Mouse (Mus musculus) bone marrow, adult 2 months (tissue): ENCODE measurements around the gene Gtf3c2. TPM values are rescaled to one million over a fixed set of nuclear protein-coding genes. Genes with fewer than 3 reads are reported as not detected.

Experiments used
- H3K27ac ChIP-seq: fragments of 200-500 bp; 2 replicates; pipeline ENCODE4 v1.5.1; 2012; ENCODE audit warnings: low read depth, mild to moderate bottlenecking, control low read depth, inconsistent platforms, low read length; ENCODE audit not compliant: control insufficient read depth, poor library complexity, insufficient read depth
- H3K4me1 ChIP-seq: fragments of 200-500 bp; 2 replicates; pipeline ENCODE4 v1.6.1; 2011; ENCODE audit warnings: low read length; ENCODE audit not compliant: control insufficient read depth, insufficient read depth
- H3K4me3 ChIP-seq: fragments of 200-500 bp; replicated peaks from 2 replicates; pipeline ENCODE3; 2011; ENCODE audit warnings: mild to moderate bottlenecking, low read depth, low read length, control low read depth; ENCODE audit not compliant: control insufficient read depth
- CTCF ChIP-seq: fragments of 200-500 bp; IDR thresholded peaks from 2 replicates; pipeline ENCODE4 v1.5.1; 2011; ENCODE audit warnings: low read length, control low read depth; ENCODE audit not compliant: control insufficient read depth, insufficient read depth
- POLR2A ChIP-seq: fragments of 200-500 bp; IDR thresholded peaks from 2 replicates; pipeline ENCODE4 v1.6.1; 2011; ENCODE audit warnings: low read depth, mild to moderate bottlenecking, control low read depth, low read length, borderline replicate concordance; ENCODE audit not compliant: control insufficient read depth
- WGBS: fragments of 180-500 bp; shearing (Covaris S2); methylation state at CpG from one replicate; pipeline ENCODE4 v1.1.7; 2018; 5-methylcytosine and 5-hydroxymethylcytosine counted together
- polyA plus RNA-seq: library from polyadenylated mRNA; stranded (reverse); fragments of >200 nt; gene quantifications from 2 replicates; pipeline ENCODE4 v1.2.4, GENCODE M21; 2011; ENCODE audit warnings: low replicate concordance; ENCODE audit not compliant: missing spikeins, insufficient read depth, insufficient read length

The Gtf3c2 gene
- polyA plus RNA-seq, 1 experiment, result 67.3 TPM

DNA sequence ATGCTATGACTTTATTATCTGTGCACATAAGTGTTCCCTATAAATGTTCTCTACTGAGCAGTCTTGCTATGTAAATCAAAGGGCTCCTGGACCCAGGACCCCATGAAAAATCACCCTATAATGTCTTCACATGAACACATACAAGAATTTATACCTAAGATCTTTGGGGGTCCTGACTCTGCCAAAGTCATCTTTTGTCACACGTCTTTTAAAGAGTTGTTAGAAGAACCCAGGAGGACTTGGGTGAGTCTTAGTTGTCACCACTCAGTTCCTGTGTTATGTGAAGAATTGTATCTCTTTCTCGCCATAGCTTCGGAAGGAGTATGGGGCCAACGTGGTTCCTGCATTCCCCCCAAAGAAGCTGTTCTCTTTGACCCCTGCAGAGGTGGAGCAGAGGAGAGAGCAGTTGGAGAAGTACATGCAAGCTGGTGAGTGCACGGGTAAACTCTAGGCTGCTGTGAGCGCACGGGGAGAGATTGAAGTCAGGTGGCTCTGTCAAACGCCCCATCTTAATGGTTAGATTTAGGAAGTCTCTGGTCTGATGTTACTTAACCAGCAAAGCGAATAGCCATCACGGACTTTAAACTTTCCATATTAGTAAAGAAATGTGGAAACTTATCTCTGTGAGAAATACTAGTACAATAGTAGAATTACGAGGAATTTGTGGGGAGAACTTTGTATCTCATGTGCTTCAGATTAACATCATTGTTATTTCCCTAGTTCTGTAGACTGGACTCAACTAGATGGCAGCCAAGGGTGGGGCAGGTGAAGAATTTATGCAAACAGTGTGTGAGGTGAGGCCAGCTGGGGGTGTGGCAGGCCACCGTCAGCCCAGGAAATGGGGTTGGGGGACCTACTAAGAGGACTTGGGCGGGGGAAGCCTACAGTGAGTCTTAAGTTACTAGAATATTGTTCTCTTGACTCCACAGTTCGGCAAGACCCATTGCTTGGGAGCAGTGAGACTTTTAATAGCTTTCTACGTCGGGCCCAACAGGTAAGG lies 14.8 kb upstream of the Gtf3c2 start:
- H3K4me1 ChIP-seq, result no peaks in the 10 kb centered on the region; the same call in 1 of the 2 replicates
- no peak overlapping the region for H3K4me3 ChIP-seq
- no peak overlapping the region for H3K27ac ChIP-seq
- no peak for TF ChIP-seq CTCF
- TF ChIP-seq POLR2A, result no peak
- WGBS, result 89% methylated on average over 16 of the region's 16 CpGs

DNA sequence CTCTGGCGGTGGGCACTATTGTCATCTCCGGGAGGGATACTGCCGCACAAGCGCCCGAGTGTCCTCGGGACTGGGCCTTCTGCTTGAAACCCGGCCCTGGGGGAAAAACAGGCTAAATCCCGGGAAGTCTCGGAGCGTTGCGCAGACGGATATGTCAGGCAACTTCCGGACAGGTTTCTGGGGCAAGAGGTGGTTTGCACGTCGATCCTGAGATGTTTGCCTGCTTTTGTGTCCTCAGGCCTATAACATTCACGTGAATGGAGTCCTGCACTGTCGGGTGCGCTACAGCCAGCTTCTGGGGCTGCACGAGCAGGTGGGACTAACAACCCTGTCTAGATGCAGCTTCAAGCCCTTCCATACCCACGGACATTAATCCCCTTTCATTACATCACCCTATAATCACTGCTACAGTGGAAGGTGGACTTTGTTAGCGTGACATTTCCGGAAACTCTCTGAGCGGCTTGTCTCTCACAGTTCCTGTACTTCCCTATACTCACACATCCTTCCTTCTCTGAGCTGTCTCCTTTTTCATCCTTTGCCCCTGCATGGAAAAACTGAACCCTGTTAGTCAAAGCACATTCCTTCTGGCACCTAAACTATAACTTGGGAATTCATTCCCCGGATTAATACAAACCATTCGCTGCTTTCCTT lies 13.8 kb upstream of the Gtf3c2 start:
- H3K4me1 ChIP-seq, result no peaks in the 10 kb centered on the region; the same call in 1 of the 2 replicates
- peak overlapping the region; percentile 85 for H3K27ac ChIP-seq
- peak overlapping the region; percentile 95 for H3K4me3 ChIP-seq
- no peak for TF ChIP-seq POLR2A
- TF ChIP-seq CTCF, result no peak
- 7% methylated on average over 25 of the region's 25 CpGs for WGBS

DNA sequence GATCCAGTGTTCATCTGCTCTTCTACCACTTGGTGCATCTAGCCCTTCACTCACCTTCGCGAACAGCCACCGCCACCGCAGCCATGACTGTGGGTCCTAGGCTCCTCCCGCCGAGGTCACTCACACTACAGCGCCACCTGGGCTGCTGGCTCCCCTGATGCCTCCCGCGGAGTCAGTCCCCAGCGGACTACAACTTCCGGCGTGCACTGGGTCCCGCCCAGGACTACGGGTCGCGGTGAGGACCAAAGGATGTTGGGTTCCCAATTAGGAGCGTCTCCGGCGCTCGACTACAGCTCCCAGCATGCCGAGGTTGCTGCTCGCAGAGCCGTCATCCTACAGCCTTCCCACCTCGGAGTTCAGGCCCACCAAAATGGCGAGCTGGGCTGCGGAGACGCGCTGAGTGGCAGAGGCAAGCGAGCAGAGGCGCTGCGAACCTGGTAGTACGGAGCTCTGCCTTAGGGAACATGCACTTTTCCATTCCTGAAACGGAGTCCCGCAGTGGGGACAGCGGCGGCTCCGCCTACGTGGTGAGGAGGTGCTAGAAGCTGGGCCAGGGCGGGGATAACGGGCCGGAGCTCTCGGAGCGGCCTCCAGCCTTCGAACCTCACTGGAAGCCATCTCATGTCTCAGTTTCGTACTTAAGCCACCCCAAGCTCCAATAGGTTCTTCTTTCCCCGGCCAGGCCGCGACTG lies 13.1 kb upstream of the Gtf3c2 start, which contains the start of the genes Snx17 and Eif2b4:
Gene Snx17 (plus strand): TSS at position 289 of the 692 bp plus-strand sequence.
Gene Eif2b4 (minus strand): TSS at position 492 of the 692 bp plus-strand sequence.
- Histone ChIP-seq H3K27ac (peak within 1 kb of the TSS; percentile 85), H3K4me1 (no peaks in the 10 kb centered on the region; the same call in 1 of the 2 replicates), H3K4me3 (peak within 1 kb of the TSS; percentile 95)
- under 1% methylated on average over 48 of the region's 48 CpGs for WGBS
- peak; percentile 55 for TF ChIP-seq POLR2A
- TF ChIP-seq CTCF, result peak; percentile 75

DNA sequence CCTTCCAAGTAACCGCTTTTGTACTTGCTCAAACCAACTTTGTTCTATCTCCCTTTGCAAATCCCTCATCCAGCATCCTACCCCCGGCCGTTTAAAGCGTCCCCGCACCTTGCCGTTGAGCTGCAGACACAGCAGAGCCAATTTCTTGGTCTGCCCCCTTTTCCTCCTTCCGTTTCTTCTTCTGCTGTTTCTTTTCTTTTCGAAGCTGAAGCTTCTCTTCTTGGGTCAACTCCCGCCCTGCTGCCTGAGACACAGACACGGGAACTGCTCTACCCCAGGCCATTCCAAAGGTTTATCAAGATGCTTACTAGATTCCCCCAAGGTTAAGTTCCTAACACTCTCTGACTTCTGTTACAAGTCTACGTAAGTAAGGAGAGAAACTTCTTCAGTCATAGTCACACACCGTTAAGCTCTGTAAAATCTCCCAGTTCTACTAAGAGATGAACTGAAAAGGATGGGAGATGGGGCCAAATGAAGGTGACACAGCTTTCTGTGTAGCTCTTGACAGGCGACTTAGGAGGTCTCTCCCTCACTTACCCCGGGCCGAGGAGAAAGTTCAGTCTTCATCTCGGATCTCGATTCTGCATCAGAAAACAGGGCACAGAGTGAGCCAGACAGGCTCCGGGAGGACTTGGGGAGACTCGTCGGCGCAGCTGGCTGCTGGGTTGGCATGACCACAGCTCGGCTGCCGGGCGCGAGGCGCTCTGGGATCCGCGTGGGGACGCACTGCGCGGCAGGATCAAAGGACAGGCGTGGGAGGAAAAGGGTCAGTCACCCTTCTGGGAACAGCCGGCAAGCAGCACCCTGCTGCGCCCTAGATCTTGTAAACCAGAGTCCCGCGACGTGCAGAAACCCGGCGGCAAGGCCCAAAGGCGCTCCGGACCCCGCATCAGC lies 12.3 kb upstream of the Gtf3c2 start:
- peak overlapping the region; percentile 84 for H3K27ac ChIP-seq
- H3K4me3 ChIP-seq, result peak overlapping the region; percentile 86
- 8% methylated on average over 42 of the region's 42 CpGs for WGBS
- TF ChIP-seq POLR2A (no peak), CTCF (no peak)
- H3K4me1 ChIP-seq, result no peaks in the 10 kb centered on the region; the same call in 1 of the 2 replicates

DNA sequence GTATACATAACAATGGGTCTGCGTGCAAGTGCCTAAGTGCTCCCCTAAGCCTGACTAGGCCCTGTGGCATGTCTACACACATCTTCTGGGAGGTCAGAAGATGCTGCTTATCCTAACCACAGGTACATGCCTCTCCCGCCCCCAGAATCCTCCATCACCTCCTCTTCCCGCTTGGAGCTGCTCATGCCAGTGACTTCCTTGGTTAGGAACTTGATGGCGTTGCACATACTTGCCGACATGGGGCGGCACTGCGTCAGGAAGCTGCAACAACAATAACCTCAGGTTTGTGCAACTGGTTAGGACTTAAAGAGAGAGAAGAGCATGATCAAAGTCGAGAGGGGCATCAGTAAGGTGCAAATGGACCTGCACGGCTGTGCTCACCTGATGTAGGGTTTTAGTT lies 10.3 kb upstream of the Gtf3c2 start:
- Histone ChIP-seq H3K4me1 (no peaks in the 10 kb centered on the region; the same call in 1 of the 2 replicates), H3K4me3 (no peak overlapping the region), H3K27ac (no peak overlapping the region)
- 85% methylated on average over 9 of the region's 9 CpGs for WGBS
- TF ChIP-seq CTCF (no peak), POLR2A (no peak)

DNA sequence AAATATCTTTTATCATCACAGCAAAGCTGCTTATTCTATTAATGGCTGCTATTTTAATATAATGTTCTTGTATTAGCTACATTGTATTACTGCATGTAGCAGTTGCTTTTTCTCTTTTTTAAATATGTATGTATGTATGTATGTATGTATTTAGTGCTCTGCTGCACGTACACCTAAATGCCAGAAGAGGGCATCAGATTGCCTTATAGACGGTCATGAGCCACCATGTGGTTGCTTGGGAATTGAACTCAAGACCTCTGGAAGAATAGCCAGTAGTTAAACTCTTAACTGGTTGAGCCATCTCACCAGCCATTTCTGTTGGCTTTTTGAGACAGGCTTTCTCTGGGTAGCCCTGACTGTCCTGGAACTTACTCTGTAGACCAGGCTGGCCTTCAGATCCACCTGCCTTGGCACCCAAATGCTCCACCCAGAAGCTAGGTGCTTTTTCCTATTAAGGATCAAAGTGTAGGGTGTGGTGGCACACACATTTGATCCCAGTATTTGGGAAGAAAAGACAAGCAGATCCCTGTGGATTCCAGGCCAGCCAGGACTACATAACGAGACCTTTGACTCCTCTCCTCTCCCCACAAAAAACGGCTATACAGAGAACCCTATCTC lies 8.4 kb upstream of the Gtf3c2 start:
- TF ChIP-seq CTCF (0 out of 2 replicates have a peak, but pooled peaks have one; percentile 13), POLR2A (no peak)
- Histone ChIP-seq H3K4me1 (no peaks in the 10 kb centered on the region; the same call in 1 of the 2 replicates), H3K4me3 (no peak overlapping the region), H3K27ac (no peak overlapping the region)
- 71% methylated on average over 4 of the region's 4 CpGs for WGBS

DNA sequence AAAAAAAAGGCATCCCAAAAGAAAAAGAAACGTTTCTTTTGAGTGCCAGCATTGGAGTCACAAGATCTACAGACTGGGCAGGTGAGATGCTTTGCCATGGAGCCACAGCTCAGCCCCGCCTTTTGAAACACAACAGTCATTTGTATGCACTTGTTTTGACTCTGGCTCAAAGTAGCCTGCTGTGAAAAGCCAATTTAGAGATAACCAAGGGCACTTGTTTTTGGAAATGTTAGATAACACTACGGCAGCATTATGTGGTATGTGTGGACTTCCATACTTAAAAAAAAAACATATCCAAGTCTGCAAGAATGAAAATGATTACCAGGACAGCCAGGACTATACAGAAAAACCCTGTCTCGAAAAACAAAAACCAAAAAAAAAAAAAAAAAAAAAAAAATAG lies 3.7 kb upstream of the Gtf3c2 start:
- H3K4me3 ChIP-seq, result no peak overlapping the region
- H3K4me1 ChIP-seq, result no peaks in the 10 kb centered on the region
- H3K27ac ChIP-seq, result no peak overlapping the region
- no peak for TF ChIP-seq POLR2A
- no peak for TF ChIP-seq CTCF
- 44% methylated on average over 4 of the region's 4 CpGs for WGBS
